Mouse (Mus musculus): Measurements from ENCODE around the gene Smad3.

DNA sequence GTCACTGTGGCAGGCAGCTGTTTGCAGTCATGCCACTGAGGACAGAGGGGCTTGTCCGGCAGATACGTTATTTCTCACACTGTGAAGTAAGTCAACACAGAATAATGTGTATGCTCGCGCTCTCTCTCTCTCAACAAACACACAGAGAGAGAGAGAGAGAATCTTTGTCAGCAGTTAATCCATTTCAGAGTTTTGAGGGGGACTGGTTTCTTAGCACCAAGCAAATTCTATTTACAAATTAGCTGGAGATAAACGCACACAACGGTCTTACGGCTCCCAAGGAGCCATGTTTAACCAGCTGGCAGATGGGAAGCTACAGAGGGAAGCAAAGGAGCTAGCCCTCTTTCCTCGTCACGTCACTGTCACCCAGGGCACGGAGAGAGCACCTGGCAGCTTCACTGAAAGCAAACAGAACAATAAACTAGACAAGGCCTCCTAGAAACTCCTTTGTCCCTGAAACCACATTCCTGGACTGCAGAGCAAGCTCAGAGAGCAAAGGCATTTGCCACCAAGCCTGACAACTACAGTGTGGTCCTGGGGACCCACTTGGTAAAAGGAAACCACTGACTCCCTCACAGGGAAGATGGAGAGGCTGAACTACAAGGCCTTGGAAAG, 7.3 kb downstream of the Smad3 start:
- TF ChIP-seq POLR2A (IDR thresholded peaks at IDR 0.05; ENCODE audit: low read depth, low read length) (no peak), CTCF (IDR thresholded peaks at IDR 0.05; ENCODE audit: extremely low read depth, insufficient read length, insufficient replicate concordance, low read depth, low read length) (no peak)

Measured in small intestine, adult 2 months (tissue).